Mouse (Mus musculus): Measurements from ENCODE around the gene Olfr19. TPM values are rescaled to one million over a fixed set of nuclear protein-coding genes. Genes with fewer than 3 reads are reported as not detected.

Gene Olfr19
- polyA plus RNA-seq (2021; fragmentation: Nextera tagmentation) = not detected in 2 replicates
- long read RNA-seq, experiment 1 = 0 reads
- long read RNA-seq, experiment 2 = 0 reads

DNA sequence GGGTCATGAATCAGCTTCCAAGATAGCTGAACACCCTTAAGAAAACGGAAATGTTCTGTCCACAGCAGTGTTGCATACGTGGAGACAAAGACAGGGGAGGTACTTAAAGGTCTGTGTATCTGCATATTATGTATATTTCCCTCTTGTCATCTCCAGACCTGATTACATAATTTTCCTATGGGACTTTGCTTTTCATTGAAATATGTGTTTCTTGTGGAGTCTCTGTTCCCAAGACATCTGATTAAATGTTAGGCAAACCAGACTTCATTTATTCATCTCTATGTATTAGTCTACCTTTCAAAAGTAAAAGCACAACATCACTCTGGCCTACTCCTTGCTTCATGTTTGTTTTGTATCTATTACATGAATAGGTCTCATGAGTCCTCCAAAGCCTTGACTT, at the start of gene Olfr19:
Gene Olfr19 (minus strand): TSS at position 101 of the 400 bp plus-strand sequence.

Other genes with a start within 250 kb of the Olfr19 start
- gene Fgd4, start 75.9 kb downstream of the Olfr19 start, polyA plus RNA-seq (2021; fragmentation: Nextera tagmentation) = 4.1 and 5.5 TPM in 2 replicates
- gene Spag6l, start 153.1 kb upstream of the Olfr19 start, polyA plus RNA-seq (2021; fragmentation: Nextera tagmentation) = 9.5 and 12.1 TPM in 2 replicates
- gene Igll1, start 187.6 kb upstream of the Olfr19 start, polyA plus RNA-seq (2021; fragmentation: Nextera tagmentation) = not detected in 2 replicates
- gene Top3b, start 194.3 kb upstream of the Olfr19 start, polyA plus RNA-seq (2021; fragmentation: Nextera tagmentation) = 23.7 and 26.3 TPM in 2 replicates
- gene Vpreb1, start 194.4 kb upstream of the Olfr19 start, polyA plus RNA-seq (2021; fragmentation: Nextera tagmentation) = 0.77 and 1.7 TPM in 2 replicates
- gene Ppm1f, start 220.1 kb upstream of the Olfr19 start, polyA plus RNA-seq (2021; fragmentation: Nextera tagmentation) = 6.8 and 8.5 TPM in 2 replicates

Data from layer of hippocampus, adult 6 months (tissue).